Mouse (Mus musculus) lung, embryonic 14.5 days (tissue): ENCODE data around the gene Sec11a. TPM values are rescaled to one million over a fixed set of nuclear protein-coding genes. Genes with fewer than 3 reads are reported as not detected.
"Not testable (repeated sequence)": the region's sequence is repeated elsewhere in the genome, so short reads cannot be mapped to it uniquely, and the experiment has no call there.

ENCODE experiments used
- ATAC-seq: fragments of 200-750 bp; cut with Nextera tagmentation; 2 replicates; pipeline ENCODE4 v1.8.0; 2017; ENCODE audit warnings: mild to moderate bottlenecking, moderate TSS enrichment, moderate library complexity; ENCODE audit not compliant: insufficient read depth
- DNase-seq: peaks from one replicate; pipeline ENCODE4 v3.0.0-alpha.2; 2015
- H3K27ac ChIP-seq: fragments of 300-500 bp; sonication (generic); 2 replicates; pipeline ENCODE4 v1.5.1; 2014; ENCODE audit warnings: low read depth, mild to moderate bottlenecking, moderate library complexity
- H3K27me3 ChIP-seq: fragments of 300-500 bp; sonication (generic); 2 replicates; pipeline ENCODE4 v1.6.1; 2014; ENCODE audit warnings: low read length, control low read depth; ENCODE audit not compliant: insufficient read depth
- H3K36me3 ChIP-seq: fragments of 300-500 bp; sonication (generic); 2 replicates; pipeline ENCODE4 v1.6.1; 2014; ENCODE audit warnings: control low read depth; ENCODE audit not compliant: insufficient read depth
- H3K4me1 ChIP-seq: fragments of 300-500 bp; sonication (generic); 2 replicates; pipeline ENCODE4 v1.6.1; 2014; ENCODE audit warnings: antibody characterized with exemption, control low read depth; ENCODE audit not compliant: insufficient read depth
- H3K4me2 ChIP-seq: fragments of 300-500 bp; sonication (generic); 2 replicates; pipeline ENCODE4 v1.6.1; 2014; ENCODE audit warnings: mild to moderate bottlenecking
- H3K4me3 ChIP-seq: fragments of 300-500 bp; sonication (generic); 2 replicates; pipeline ENCODE4 v1.5.1; 2014; ENCODE audit warnings: low read depth, low read length
- H3K9ac ChIP-seq: fragments of 300-500 bp; sonication (generic); 2 replicates; pipeline ENCODE4 v1.6.1; 2014
- H3K9me3 ChIP-seq: fragments of 300-500 bp; sonication (generic); 2 replicates; pipeline ENCODE4 v1.6.1; 2016; ENCODE audit warnings: low read depth, low read length, control low read depth
- CTCF ChIP-seq: IDR thresholded peaks from 2 replicates; pipeline ENCODE4 v1.5.1; 2016; ENCODE audit warnings: antibody characterized with exemption, low read depth
- WGBS: fragments of 180-500 bp; shearing (Covaris S2); extraction: QIAGEN DNeasy Blood & Tissue Kit; methylation state at CpG from one replicate; pipeline ENCODE4 v1.1.7; 2014; 5-methylcytosine and 5-hydroxymethylcytosine counted together
- polyA plus RNA-seq: library from polyadenylated mRNA; unstranded; fragments of >200 nt; fragmentation: Nextera tagmentation; extraction: Ambion mirVana; gene quantifications from 2 replicates; pipeline ENCODE4 v1.2.1, GENCODE M21; 2014

Sec11a gene
- polyA plus RNA-seq, 1 experiment from 2014 or later = 191 TPM

GRCm38 (mm10) chr7:80992631-80992979 is 45.0 kb upstream of the Sec11a start:
- WGBS = 2% methylated on average over 12 of the region's 12 CpGs
- TF ChIP-seq CTCF = no peak
- Histone ChIP-seq H3K9me3 (no peaks in the 10 kb centered on the region), H3K4me3 (peak overlapping the region; percentile 95), H3K27me3 (no peaks in the 10 kb centered on the region), H3K27ac (peak overlapping the region; percentile 94), H3K9ac (peak overlapping the region; percentile 96), H3K4me1 (peaks cover 14% of the 10 kb centered on the region; the same call in 1 of the 2 replicates), H3K36me3 (0 out of 2 replicates have a peak, but pooled peaks cover 3% of the 10 kb centered on the region), H3K4me2 (peak overlapping the region; percentile 84)
- ATAC-seq (no peak), DNase-seq (peak; percentile 48)

DNA sequence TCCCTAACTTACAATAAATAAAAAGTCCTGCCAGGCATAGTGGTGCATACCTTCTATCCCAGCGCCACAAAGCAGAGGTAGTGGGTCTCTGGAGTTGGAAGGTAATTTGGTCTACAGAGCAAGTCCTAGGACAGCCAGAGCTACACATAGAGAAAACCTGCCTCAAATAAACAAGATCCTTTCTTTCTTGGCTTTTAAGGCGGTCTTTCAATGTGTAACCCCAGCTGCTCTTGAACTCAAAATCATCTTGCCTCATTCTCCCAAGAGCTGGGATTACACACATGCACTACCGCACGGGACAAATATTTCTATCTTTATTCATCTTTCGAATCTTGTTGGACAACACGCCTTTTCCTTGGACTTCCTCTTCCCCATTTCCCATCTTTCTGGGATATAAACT is 44.5 kb upstream of the Sec11a start:
- Histone ChIP-seq H3K9me3 (no peaks in the 10 kb centered on the region), H3K4me2 (peak overlapping the region; percentile 84), H3K4me1 (peaks cover 14% of the 10 kb centered on the region; the same call in 1 of the 2 replicates), H3K27me3 (no peaks in the 10 kb centered on the region), H3K9ac (peak overlapping the region; percentile 96), H3K36me3 (0 out of 2 replicates have a peak, but pooled peaks cover 3% of the 10 kb centered on the region), H3K27ac (peak overlapping the region; percentile 94), H3K4me3 (peak overlapping the region; percentile 95)
- DNase-seq (peak; percentile 2), ATAC-seq (no peak)
- TF ChIP-seq CTCF = no peak
- 47% methylated on average over 6 of the region's 6 CpGs for WGBS

DNA sequence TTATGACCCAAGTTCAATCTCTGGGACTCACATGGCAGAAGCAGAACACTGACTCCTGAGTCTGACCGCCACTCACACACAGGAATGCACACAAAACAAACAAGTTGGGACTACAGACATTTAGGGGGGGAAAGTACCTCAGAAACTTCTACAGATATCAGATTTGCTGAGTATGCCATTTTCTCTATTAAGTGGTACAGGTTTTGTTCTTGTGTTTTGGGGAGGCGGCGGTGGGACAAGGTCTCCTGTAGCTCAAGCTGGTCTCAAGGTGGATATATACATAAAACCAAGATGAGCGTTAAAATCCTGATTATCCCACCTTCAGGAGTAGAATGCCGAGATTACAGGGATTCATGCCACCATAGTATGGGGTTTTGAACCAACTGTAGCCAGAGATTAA is 44.0 kb upstream of the Sec11a start:
- Histone ChIP-seq H3K4me3 (peak overlapping the region; percentile 95; the same call in 1 of the 2 replicates), H3K9me3 (no peaks in the 10 kb centered on the region), H3K4me1 (peaks cover 14% of the 10 kb centered on the region; the same call in 1 of the 2 replicates), H3K4me2 (peak overlapping the region; percentile 84), H3K9ac (no peak overlapping the region), H3K27ac (no peak overlapping the region), H3K36me3 (0 out of 2 replicates have a peak, but pooled peaks cover 3% of the 10 kb centered on the region), H3K27me3 (no peaks in the 10 kb centered on the region)
- DNase-seq (no peak), ATAC-seq (no peak)
- 86% methylated on average over 5 of the region's 5 CpGs for WGBS
- no peak for TF ChIP-seq CTCF

GRCm38 (mm10) chr7:80990276-80990675 is 42.7 kb upstream of the Sec11a start:
- Histone ChIP-seq H3K36me3 (no peaks in the 10 kb centered on the region), H3K4me1 (peaks cover 13% of the 10 kb centered on the region; the same call in 1 of the 2 replicates), H3K27me3 (no peaks in the 10 kb centered on the region), H3K4me2 (no peak overlapping the region), H3K4me3 (no peak overlapping the region), H3K27ac (no peak overlapping the region), H3K9me3 (no peaks in the 10 kb centered on the region), H3K9ac (no peak overlapping the region)
- whole genome bisulfite sequencing = 93% methylated on average over 6 of the region's 6 CpGs
- ATAC-seq (no peak), DNase-seq (no peak)
- no peak for TF ChIP-seq CTCF

- WGBS = 38% methylated on average over 4 of the region's 4 CpGs
- Histone ChIP-seq H3K4me2 (no peak overlapping the region), H3K4me3 (no peak overlapping the region), H3K9ac (no peak overlapping the region), H3K27ac (no peak overlapping the region), H3K9me3 (no peaks in the 10 kb centered on the region), H3K27me3 (no peaks in the 10 kb centered on the region), H3K4me1 (peaks cover 5% of the 10 kb centered on the region; the same call in 1 of the 2 replicates), H3K36me3 (no peaks in the 10 kb centered on the region)
- ATAC-seq (no peak), DNase-seq (no peak)
- no peak for TF ChIP-seq CTCF
These were observed 40.4 kb upstream of the Sec11a start for GRCm38 (mm10) chr7:80987805-80988625.

DNA sequence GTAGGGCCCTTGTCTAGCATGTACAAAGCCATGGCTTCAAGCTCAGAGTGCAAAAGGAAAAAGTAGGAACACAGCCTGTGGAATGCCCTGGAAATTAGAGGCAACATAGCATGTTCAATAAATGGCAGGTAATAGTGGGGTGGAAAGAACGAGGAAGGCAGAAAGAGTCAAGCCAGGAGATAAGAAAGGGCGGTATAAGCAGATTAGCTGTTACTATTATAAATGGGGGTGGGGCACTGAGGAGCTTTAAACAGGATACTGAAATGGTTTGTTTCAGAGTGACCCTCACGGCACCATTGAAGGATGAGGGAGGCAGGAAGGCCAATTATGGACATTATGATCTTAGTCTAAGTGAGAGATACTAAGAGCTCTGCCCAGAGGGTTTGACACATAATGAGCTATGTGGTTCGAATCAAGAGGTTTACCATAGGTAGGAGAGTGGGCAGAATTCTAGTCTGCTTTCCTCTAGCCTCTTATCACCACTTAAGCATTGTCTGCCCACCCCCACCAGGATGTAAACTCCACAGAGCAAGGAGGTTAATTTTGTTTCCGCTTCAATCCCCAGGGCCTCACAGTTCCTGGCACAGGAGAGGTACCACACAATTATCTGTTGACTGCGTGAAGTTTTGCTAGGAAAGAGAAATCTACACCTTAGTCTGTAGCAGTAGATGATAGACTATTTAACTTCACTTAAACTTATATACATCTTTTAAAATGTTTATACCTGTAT is 39.0 kb upstream of the Sec11a start:
- no peaks in the 10 kb centered on the region for H3K27me3 ChIP-seq
- no peak for TF ChIP-seq CTCF
- no peak overlapping the region for H3K9ac ChIP-seq
- H3K9me3 ChIP-seq = no peaks in the 10 kb centered on the region
- peak overlapping the region; percentile 30; the same call in 1 of the 2 replicates for H3K27ac ChIP-seq
- H3K4me2 ChIP-seq = no peak overlapping the region
- H3K4me1 ChIP-seq = peaks cover 5% of the 10 kb centered on the region; the same call in 1 of the 2 replicates
- H3K4me3 ChIP-seq = no peak overlapping the region
- no peaks in the 10 kb centered on the region for H3K36me3 ChIP-seq
- DNase-seq (peak; percentile 19), ATAC-seq (no peak)
- 28% methylated on average over 6 of the region's 6 CpGs for WGBS

GRCm38 (mm10) chr7:80980566-80980965 is 33.0 kb upstream of the Sec11a start:
- no peaks in the 10 kb centered on the region for H3K9me3 ChIP-seq
- no peak overlapping the region for H3K4me3 ChIP-seq
- H3K36me3 ChIP-seq = no peaks in the 10 kb centered on the region
- ATAC-seq = no peak
- no peak for DNase-seq
- no peaks in the 10 kb centered on the region for H3K27me3 ChIP-seq
- H3K27ac ChIP-seq = no peak overlapping the region
- no peaks in the 10 kb centered on the region for H3K4me1 ChIP-seq
- no peak overlapping the region for H3K4me2 ChIP-seq
- no peak for TF ChIP-seq CTCF
- no peak overlapping the region for H3K9ac ChIP-seq
- WGBS = 87% methylated on average over 11 of the region's 11 CpGs

DNA sequence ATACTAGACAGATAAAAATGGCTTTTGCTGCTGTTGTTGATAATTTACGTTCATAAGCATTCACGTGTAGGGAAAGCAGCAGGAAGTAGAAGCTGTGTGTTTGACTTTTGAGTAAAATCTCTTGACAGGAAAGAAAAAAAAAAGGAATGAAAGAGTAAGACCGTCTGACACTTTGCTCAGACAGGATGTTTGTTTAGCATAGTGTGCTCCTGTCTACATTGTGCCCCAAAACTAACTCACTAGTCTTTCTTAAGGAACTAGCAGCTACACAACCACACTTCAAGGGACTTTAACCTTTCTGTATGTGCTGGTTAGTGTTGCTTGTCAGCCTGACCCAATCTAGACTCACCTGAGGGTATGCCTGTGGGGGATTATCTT is 26.0 kb upstream of the Sec11a start:
- not testable (repeated sequence) for ATAC-seq, H3K9ac ChIP-seq, H3K27me3 ChIP-seq, H3K4me2 ChIP-seq, DNase-seq, H3K27ac ChIP-seq, H3K9me3 ChIP-seq, H3K4me3 ChIP-seq, H3K4me1 ChIP-seq, H3K36me3 ChIP-seq
- WGBS = 8% methylated on average over 3 of the region's 3 CpGs

GRCm38 (mm10) chr7:80972920-80973637 is 25.5 kb upstream of the Sec11a start:
- WGBS = 56% methylated on average over 4 of the region's 4 CpGs
- H3K9ac ChIP-seq, H3K27me3 ChIP-seq, ATAC-seq, H3K27ac ChIP-seq, H3K4me2 ChIP-seq, H3K4me1 ChIP-seq, H3K36me3 ChIP-seq, H3K4me3 ChIP-seq, H3K9me3 ChIP-seq, DNase-seq: not testable (repeated sequence)
